16 mouse cellular contexts compared by ENCODE assay signal in genomic region chr9:91959076-91959475, GRCm38 (mm10).
"Had no signal": no experiment of that assay in that cellular context is flagged by ENCODE, and none has a peak within 500 bp of the region (broad histone marks: within the 10 kb centered on the region; RNA-seq: fewer than 3 reads in every experiment).

No protein-coding gene starts in this region.

- H3K36me3 ChIP-seq: limb, embryonic 12.5 days; limb, embryonic 15.5 days; midbrain, embryonic 13.5 days had no signal

- H3K9ac ChIP-seq: limb, embryonic 12.5 days; limb, embryonic 15.5 days; liver, embryonic 14.5 days; liver, postnatal 0 days; lung, embryonic 14.5 days; midbrain, embryonic 13.5 days had no signal

- H3K4me3 ChIP-seq: limb, embryonic 12.5 days; limb, embryonic 15.5 days; midbrain, embryonic 13.5 days; myocyte had no signal

- DNase-seq: kidney, adult 2 months; kidney, postnatal 25 days; liver, postnatal 0 days; thymus, adult 18-20 months; thymus, postnatal 36 days had no signal

- H3K9me3 ChIP-seq: limb, embryonic 12.5 days; limb, embryonic 15.5 days; midbrain, embryonic 13.5 days had no signal

- H3K27me3 ChIP-seq: limb, embryonic 12.5 days; limb, embryonic 15.5 days; midbrain, embryonic 13.5 days had no signal

- H3K4me2 ChIP-seq: limb, embryonic 12.5 days; limb, embryonic 15.5 days; liver, embryonic 11.5 days; lung, embryonic 14.5 days; midbrain, embryonic 13.5 days had no signal

- H3K4me1 ChIP-seq: limb, embryonic 12.5 days; limb, embryonic 15.5 days; midbrain, embryonic 13.5 days had no signal

- H3K27ac ChIP-seq: kidney, postnatal 0 days; limb, embryonic 12.5 days; limb, embryonic 15.5 days; liver, embryonic 14.5 days; macrophage; midbrain, embryonic 13.5 days had no signal

- ATAC-seq: intestine, postnatal 0 days; liver, postnatal 0 days; lung, postnatal 0 days; midbrain, embryonic 13.5 days had no signal
